Mouse (Mus musculus) layer of hippocampus, adult 9-11 months (tissue): ENCODE measurements at regions not wholly inside any gene's neighbourhood (a gene's known extent, or its start where the extent isn't known, plus 50 kb on each side); places are given as distances from the start of the nearest gene placed in this dataset.

ENCODE experiments used
- DNase-seq: peaks from one replicate; pipeline ENCODE4 v3.0.0; 2022

DNA sequence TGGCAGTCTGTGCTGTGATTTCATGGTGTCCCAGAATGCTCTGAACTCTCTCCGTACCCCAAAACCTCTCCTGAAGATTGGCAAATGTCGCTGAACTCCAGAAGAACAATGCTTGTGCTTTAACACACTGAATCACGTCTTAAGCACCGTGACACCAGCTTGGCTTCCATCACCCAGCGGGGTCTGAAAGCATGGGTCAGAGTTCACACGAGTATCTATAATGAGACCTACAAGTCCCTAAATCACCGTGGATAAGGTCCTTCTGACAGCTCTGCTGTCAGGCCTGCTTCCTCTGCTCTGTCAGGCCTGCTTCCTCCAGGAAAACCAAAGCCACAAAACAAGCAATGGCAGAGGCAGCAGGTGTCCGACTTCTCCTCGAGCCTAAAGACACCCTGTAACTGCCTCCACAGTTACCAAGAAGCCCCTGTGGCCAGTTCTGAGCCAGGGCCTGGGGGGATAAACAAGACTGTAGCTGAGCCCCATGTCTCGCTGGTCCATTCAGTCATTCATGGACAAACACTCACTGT, 229.1 kb upstream of the A430005L14Rik start:
- DNase-seq: no peak

DNA sequence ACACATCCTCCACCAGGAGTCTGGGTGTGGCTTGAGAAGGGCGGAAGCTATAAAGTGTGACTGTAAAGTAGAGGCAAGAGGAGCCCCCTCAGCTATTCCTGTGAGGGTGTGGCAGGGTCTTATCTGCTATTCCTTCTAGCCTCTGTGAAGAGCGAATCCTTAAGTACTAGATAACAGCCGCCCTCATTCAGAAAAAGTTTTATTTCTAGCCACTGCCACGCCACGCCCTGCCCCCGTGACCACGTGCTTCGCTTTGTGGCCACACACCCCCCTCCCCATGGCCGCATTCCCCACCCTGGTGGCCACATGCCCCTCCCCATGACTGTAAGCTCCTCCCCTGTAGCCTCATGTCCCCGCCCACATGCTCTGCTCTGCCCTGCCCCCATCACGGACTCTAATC, 218.9 kb upstream of the A430005L14Rik start:
- no peak for DNase-seq

DNA sequence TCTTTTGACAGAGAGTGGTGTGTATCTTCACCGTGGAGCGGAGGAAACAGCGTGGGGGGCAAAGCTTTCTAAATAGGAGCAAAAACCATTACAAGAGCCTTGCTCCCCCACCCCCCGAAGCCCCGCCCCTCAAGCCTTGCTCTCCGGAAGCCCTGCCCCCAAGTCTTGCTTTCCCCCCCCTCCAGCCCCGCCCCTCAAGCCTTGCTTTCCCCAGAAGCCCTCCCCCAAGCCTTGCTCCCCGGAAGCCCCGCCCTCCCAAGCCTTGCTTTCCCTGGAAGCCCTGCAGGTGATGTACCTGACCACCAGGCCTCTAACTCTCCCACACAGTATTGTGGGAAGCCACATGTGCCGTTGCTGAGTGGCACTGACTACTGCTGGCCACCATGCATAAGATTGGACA, 214.8 kb upstream of the A430005L14Rik start:
- no peak for DNase-seq

DNA sequence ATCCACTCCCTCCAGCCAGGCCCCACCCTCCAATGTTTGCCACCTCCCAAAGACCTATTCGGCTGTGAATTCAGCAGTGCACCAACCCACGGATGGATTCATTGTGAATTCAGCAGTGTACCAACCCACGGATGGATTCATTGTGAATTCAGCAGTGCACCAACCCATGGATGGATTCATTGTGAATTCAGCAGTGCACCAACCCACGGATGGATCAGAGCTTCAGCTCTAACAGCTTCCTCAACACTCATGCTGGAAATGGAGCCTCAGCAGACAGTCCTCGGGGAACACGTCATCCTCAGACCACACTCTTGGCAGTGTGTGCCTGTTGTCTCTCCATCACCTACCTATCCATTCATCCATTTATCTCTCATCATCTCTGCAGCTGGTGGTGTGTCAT, 204.2 kb upstream of the A430005L14Rik start:
- peak; percentile 15 for DNase-seq

DNA sequence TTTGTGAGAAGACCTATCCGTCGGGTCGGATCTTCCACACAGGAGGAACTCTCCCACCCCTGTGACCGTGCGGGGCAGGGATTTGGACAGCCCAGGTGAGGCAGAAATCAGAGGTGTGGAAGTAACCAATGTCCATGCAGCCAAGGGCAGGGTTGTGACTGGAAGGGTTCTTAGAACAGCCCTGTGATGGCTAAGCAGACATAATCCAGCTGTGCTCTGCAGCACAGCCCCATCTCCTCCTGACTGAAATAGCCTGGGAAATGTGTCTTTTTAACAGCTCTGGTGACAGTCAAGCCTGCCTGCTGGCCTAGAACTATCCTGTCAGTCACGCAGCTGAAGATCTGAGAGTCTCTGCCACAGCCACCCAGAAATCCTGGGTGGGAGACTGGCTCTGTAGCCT, 198.7 kb upstream of the A430005L14Rik start:
- DNase-seq: no peak

DNA sequence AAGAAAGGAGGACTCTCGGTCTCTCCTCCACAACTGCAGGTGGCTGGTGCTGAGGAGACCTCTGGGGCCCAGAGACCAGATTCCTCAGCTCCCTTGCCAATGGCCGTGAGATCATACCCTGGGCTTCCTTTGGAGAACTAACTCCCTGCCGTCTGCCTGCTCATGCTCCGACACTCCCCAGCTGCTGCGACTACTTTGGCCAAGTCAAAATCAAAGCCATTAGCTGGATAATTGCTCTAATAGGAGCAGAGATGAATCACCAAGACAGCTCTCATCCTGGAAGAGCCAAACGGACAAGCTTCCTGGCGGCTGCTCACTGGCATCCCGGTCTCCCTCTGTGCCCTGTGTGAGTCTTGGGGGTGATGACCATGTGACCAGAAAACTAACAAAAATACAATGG, 198.3 kb upstream of the A430005L14Rik start:
- DNase-seq: no peak

DNA sequence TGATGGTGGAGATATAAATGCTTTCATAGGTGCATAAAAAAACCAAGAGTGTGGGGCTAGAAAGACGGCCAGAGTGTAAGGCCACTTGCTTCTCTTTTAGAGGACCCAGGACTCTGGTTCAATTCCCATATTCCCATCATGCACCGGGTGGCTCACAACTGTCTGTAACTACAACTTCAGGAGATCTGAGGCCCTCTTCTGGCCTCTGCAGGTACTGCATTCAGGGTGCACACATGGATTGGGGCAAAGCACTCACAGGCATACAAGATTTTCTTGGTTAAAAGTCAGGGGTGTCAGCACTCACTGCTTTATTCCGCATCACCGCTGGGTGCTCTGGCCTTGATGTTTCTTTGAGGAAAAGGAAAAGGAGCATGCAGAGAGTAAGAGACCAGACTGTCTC, 196.1 kb upstream of the A430005L14Rik start:
- DNase-seq: no peak

DNA sequence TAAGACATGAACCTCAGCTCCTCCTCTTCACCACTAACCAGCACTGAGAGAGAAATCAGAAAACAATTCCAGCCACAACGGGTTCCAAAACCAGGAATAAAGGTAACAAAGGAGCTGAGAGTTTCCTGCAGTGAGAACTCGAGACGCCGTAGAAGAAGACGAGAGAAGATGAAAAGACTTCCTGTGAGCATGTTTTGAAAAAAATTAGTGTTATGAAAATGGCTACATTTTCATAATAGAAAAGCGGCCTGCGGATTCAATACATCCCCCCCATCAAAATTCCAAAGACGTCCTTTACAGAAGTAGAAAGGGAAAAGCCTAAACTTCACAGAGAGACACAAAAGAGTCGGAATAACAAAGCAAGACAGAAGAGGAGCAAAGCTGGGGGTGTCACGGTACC, 193.6 kb upstream of the A430005L14Rik start:
- DNase-seq: no peak

DNA sequence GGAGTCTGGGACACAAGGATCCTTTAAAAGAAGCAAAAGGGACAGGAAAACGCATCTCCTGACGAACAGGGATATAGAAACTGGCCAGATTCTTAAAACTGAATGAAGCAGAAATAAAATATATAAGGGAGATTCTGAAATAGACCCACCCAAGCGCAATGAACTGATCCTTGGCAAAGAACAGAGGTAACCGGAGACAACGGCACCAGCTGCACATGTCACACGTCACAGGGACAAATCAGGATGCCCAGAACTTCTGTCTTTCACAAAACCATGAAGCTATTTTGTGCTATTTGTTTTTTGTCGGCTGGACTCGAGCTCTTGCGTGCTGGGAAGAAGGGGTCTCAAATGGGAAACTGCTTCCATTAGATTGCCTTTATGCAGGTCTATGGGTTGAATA, 189.3 kb upstream of the A430005L14Rik start:
- no peak for DNase-seq

DNA sequence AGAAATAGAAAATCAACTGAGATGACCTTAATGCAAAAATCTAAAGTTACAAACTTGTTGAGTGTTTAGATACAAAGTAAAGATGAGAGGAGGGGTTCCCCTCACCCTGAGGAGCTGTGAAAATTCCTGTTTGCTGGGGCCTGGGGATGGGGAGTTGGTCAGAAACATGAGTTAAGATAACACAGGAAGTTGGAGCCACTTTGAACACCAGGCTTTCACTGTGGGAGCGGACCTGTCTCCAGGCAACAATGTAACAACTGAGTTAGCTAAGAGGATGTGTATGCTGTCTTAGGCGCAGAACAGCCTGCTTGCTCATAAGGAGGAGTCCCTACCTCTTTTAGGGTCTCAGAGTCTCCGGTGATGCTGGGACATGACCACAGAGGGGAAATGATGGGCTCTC, 188.7 kb upstream of the A430005L14Rik start:
- DNase-seq: no peak

DNA sequence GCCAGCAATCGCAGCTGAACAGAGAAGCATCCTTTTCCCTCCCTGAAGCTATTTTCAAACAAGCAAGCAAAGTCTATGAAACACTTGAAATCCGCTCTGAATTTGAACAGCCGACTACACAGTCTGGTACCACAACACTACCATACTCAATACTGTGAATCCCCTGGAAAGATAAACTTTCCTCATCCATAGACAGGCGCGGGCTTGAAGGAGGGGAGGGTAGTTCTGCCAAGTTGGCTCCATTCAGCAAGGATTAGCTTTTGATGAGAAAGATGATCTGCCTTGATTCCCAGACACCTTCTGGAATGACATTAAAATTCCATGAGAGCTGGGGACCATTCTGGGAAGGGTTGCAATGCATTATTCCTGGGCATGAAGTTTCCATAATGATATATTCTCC, 186.4 kb upstream of the A430005L14Rik start:
- no peak for DNase-seq

DNA sequence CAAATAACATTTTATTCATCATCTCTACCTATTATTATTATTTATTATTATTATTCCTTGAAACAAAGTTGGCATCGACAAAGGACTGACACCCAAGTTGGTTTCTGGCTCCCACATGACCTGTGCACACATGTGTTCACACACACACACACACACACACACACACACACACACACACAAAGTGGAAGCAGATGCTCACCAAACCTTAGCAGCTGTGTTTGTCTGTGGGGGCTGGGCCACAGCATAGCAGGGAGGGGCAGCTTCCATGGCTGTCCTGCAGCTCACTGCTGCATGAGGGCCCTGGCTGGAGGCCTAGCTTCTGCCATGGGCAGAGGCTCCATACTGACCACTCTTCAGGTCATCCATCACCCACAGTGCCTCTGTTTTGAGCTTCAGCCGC, 176.5 kb upstream of the A430005L14Rik start:
- no peak for DNase-seq

DNA sequence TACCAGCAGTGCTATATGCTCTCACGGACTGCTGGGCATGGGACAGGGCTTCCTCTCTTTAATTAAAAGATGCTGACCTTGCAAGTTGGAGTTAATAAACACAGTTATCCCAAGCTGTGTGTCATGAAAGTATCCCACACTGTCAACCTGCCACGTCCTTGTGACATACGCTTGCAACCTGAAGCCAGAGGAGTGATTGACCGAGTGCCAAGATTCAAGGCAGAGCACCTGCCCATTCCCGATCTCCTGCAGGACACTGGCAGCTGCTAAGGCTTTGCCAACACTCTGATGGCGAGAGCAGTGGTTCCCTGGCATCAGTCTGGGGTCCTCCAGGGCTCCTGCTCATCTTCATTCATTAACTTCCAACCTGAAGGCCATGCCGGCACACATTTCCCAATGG, 175.8 kb upstream of the A430005L14Rik start:
- no peak for DNase-seq

DNA sequence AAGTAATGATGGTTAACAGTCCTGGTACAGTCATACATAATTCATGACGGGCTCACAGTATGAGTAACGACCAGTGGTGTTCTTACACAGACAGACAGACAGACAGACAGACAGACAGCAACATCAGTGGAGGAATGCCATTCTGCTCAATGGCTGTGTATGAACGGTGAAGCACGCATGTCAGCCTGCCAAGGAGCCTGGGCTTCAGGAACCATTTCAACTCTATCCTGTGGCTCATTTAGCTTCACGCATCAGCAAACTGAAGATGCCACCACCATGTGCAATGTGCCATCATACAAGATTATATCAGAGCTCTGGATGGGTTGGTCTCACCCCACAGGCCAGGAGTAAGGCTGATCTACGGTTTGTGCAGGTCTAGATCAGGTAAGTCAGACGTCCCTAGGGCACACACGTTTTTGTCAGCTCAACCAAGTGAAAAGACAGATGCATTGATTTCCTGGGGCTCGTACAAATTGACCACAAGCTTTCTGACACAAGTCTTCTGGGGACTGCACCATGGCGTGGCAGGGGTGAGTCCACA, 175.0 kb upstream of the A430005L14Rik start:
- DNase-seq: no peak

DNA sequence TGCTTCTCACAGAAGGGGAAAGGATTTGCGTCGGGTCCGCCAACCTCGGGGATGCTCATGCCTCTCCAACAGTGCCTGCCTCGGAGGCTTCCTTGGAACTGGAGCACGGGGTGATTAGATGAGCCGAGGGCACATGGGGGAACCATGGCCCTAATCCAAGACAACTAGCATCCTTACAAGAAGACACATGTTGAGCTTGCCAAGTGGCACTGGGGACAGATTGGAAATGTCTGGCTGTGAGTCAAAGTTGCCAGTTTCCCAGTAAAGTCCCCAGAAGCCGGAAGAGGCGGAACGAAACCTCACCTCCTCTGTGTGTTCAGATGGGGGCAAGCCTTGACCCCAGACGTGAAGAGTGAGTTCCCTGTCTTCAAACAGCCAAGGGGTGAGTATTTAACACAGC, 172.6 kb upstream of the A430005L14Rik start:
- no peak for DNase-seq

DNA sequence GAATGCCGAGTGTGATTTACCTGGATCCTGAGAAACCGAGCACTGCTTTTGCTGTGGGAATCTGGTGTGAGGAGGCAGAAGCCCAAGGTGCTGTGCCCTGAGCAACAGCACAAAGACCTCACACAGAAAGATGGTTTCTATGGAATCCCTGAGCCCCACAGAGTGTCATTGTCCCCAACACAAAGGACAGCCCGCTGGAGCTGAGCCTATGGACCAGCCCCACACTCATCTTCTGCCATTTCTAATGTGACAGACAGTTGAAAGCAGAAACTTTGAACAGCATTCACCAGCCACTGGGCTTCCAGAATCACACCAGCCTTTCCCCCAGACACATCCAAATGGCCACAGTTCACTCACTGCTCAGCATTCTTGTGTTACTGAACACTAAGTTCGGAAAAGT, 171.5 kb upstream of the A430005L14Rik start:
- DNase-seq: no peak

DNA sequence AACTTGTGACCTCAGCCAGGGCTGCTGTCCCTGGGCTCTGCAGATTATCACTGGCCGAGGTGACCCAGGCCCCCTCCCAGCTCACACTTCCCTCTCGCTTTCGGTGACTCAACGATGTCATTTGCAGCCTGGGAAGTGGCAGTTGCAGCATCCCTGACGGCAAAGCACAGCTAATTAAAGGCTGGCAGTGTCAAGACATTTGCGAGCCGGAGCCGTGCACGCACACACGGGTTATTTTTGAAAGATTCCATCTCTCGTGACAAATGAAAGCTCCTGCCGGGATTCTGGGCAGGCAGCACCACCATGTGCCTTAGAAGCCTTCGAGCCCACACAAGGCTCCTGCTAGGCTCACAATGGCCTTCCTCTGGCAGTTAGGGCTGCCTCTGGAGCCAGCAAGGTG, 164.7 kb upstream of the A430005L14Rik start:
- no peak for DNase-seq

DNA sequence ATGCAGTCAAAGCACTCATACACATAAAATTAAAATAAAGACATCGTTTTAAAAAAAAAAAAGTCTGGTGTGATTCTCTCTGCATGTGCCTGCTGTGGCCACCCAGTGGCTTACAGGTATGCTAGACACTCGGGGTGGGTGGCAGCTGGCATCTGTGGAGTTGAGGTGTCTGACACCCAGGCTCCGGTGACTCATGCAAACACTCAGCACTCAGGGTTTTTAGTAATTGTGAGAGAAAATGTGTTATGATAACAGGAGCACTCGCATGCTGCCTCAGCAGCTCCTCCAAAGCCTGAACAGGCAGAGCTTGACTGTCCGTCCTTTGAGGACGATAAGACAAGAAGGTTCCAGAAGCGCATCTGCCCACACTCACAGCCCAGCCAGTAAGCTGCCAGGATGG, 159.0 kb upstream of the A430005L14Rik start:
- DNase-seq: no peak

DNA sequence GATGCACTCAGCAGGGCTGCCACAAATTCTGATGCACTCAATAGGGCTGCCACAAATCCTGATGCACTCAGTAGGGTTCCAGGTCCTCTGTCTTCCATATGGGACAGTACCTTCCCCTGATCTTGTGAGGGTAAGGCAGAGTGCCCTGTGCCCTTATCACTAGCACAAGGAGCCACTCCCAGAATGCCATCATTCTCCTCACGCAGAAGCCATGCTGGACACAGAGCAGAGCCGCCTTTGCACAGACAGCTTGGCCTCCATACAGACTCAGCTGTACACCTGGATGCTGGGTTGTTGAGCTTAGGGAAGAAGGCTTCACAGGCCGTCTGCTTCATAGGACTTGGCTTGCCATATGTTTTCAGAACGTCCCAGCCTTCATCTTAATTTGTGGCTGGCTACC, 151.3 kb upstream of the A430005L14Rik start:
- DNase-seq: no peak

DNA sequence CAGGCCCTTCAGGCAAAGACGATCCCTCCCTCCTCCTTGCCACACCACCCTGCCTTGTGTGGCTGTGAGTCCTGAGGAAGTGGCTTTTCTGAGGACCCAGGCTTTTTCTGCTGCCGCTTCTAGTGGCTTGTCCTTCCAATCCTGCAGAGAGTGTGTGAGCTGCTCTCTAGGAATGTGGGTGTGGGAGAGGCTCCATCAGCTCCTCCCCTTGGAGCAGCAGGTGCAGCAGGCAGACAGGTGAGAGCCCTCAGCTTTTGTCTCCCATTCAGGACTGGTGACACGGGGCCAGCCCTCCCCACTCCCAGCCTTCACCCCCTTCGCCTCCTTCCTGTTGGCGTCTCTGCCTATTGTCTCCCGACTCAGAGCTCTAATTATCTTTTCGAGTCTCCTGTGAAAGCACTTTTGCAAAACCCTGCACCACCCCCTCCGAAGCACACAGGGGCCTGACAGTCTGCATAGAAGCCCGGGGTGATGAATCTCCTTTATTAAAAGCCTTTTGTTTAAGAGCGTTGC, 150.8 kb upstream of the A430005L14Rik start:
- no peak for DNase-seq

DNA sequence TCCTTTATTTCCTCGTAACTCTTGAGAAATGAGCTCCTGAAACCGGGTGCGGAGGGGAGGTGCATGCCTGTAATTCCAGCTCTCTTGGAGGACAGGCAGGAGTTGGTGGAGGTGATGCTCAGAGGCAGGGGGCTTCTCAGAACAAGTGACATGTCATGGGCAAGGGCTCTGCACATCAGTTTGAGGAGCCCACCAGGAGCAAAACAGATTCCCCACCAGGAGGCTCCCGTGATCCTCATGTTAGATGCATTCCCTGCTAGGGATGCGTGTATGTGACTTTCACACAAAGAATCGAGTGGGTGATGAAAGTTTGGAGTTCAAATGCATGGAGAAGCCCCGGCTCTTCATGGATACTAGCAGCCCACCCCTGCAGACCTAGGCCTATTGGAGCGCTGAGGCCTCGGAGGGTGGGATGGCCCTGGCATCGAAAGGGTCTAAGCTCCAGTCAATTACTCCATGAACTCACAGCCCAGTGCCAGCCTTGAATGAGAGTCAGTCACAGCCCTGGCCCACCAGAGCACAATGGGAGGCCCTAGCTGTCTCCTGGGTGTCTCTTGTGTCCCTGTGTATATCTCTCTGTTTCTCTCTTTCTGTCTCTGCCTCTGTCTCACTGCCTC, 150.1 kb upstream of the A430005L14Rik start:
- DNase-seq: no peak

DNA sequence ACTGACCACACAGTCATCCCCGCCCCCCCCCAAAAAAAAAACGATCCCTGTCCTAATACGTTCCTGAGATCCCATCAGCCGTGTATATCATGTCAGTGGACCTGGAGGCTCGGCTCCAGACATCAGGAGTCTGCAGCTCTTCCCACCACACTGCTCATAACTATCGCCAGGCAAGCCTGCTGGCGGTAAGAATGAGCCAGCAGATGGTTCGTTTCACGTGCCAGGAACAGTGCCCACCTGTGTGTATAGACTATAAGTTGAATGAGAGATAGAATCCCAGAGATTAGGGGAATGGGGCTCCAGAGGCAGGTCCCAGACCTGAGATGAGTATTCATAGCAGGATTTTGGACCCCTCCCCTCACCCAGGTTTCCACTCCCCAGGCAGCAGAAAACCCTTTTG, 144.2 kb upstream of the A430005L14Rik start:
- DNase-seq: peak; percentile 26

DNA sequence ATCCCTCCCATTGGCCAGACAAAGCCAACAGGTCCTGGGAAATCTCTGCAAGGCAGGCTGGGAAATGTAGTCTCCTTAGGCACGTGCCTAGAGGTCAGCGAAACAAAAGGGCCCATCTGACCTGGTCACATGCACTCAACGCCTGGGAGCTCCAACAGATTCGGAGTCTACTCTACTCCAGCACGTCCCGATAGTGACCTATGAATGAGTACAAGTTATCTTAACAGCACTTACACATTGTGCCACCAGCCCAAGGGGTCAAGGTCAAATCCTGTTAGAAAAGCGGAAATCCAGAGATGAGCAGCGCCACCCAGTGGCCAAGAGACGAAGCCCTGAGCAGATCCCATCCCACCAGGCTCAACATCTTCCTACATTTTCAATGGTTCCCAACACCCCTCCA, 129.1 kb upstream of the A430005L14Rik start:
- no peak for DNase-seq

DNA sequence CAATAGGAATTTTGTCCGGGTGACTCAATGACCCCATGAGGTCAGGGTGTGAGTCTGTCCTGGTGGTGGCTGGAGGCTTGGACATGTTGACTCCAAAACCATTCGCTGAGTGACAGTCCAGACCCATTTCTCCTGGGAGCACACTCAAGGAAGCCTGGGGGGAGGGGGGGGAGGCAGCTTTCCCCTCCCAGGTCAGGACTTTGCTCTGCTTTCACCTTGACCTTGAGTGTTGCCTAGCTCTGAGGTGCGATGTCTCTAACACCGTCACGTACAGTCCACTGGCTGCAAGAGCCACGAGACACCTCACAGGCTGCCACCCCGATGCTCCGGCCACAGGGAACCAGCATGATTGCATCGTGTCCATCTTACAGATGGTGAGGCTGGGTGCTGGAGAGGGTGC, 127.3 kb upstream of the A430005L14Rik start:
- no peak for DNase-seq

DNA sequence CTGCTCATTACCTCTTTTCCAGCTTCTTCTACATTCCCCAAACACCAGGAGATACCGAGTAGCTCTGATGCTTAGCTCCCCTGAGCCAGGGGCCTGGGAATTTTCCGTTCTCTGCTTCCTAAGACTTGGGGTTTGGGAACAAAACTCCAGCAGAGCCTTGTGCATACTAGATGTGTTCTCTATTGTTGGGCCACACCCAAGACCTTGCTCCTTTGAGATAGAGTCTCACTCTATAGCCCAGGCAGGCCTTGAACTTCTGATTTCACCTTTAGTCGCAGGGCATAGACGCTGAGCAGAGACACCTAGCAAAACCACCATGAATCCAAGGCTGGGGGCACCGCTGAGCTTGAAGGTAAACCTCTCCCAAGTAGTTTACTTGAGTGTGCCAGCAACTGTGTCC, 126.5 kb upstream of the A430005L14Rik start:
- DNase-seq: no peak
